Mouse (Mus musculus) A20 (cell line): Measurements from ENCODE around the gene Hpcal1.
A peak's percentile ranks its signal among the peaks of the same experiment; 100 is the strongest.

ENCODE experiments used
- DNase-seq: peaks from one replicate; pipeline ENCODE4 v3.0.0-alpha.2; 2011; ENCODE audit warnings: low read depth, low spot score

Gene Hpcal1

GRCm38 (mm10) chr12:17686116-17686515 lies 4.5 kb upstream of the Hpcal1 start:
- no peak for DNase-seq

GRCm38 (mm10) chr12:17688913-17689312 lies 1.7 kb upstream of the Hpcal1 start:
- DNase-seq: no peak

DNA sequence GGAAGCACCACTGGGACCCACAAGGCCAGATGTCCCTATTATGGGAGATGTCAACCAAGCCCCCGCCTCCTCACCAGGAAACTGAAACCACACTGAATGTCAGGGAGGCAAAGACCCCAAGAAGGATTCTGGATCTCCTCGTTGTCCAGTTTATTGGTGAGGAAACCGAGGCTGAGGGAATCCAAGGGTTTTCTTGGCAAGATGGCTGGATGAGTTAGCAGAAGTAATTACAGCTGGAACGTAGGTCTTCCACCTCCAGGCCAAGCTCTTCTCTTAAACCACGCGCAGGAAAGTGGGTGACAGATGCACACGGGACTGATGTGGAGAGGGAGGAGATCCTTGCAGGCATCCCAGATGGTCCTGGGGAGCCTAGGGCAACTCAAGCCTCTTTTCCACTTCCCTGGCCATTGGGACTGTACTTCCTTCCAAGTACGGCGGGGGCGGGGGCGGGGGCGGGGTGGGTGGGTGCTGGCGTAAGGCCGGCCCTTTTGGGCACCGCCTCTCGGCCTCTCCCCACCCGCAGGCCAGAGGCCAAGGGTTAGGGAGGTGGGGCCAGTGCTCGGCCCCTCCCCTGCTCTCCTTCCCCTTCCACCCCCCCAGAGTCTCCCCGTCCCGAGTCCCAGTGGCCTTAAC lies 609 bp upstream of the Hpcal1 start:
- peak; percentile 88 for DNase-seq

DNA sequence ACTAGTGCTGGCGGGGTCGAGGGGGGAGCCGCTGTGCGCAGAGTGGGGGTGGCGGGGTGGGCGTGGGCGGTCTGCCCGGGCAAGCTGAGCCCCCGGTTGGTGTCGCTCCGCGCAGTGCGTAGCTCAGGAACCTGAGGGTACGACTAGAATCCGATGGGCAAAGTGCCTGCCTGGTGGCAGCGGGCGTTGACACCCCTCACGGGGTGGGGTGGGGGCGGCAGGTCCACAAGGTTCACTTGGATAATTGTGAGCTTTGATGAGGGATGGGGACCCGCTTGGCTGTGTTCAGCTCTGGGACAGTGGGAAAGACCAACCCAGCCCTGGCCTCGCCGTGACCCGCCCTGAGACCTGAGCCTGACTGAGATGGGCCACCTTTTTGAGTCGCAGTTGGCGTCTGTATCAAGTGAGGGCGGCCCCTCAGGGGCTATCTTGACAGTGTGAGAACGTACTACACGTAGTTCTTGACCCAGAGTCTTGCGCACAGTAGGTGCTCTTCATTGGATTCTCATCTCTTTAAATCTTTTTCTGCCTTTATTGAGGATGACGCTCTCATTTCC lies 742 bp downstream of the Hpcal1 start:
- no peak for DNase-seq

- no peak for DNase-seq
Measured at GRCm38 (mm10) chr12:17691891-17692321, 1.2 kb downstream of the Hpcal1 start.

GRCm38 (mm10) chr12:17692356-17692755 lies 1.7 kb downstream of the Hpcal1 start:
- no peak for DNase-seq

DNA sequence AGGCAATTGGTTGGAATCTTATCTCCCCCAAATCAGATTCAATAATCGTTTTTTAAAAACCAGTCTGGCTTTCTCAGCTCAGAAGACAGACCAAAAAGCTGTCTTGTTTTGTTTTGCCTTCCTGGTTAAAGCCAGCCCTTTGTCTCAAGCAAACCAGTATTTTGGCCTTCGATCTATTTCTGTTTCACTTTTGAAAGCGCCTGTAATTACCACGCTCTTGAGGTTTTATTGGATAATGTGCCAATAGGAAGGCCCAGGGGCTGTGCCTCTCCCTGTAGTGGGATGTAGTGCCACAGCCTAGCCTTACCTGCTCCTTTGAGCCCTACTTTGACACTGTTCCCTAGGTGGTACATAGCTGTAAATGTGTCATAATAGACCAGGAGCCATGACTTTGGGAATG lies 2.3 kb downstream of the Hpcal1 start:
- no peak for DNase-seq

- peak; percentile 21 for DNase-seq
Measured at GRCm38 (mm10) chr12:17694589-17695115, 4.0 kb downstream of the Hpcal1 start.

DNA sequence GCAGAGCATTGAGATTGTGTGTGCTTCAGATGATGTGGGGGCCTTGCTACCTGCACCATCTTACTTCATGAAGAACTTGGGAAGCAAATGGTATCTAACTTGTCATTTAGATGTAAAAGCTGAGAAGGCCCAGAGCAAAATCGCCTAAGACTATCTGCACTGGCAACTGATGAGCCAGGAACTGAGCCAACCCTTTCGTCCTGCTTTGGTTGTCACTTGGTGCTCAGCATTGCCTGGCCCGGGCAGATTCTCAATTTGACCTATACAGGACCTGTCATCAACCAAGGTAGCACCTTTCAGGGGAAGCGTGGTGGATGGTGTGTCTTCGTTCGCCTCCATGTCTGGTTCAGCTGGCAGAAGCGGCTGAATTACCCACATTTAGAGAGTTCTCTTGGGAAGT lies 5.7 kb downstream of the Hpcal1 start:
- no peak for DNase-seq

GRCm38 (mm10) chr12:17698934-17699333 lies 8.3 kb downstream of the Hpcal1 start:
- DNase-seq: no peak

GRCm38 (mm10) chr12:17699480-17699879 lies 8.8 kb downstream of the Hpcal1 start:
- DNase-seq: no peak

DNA sequence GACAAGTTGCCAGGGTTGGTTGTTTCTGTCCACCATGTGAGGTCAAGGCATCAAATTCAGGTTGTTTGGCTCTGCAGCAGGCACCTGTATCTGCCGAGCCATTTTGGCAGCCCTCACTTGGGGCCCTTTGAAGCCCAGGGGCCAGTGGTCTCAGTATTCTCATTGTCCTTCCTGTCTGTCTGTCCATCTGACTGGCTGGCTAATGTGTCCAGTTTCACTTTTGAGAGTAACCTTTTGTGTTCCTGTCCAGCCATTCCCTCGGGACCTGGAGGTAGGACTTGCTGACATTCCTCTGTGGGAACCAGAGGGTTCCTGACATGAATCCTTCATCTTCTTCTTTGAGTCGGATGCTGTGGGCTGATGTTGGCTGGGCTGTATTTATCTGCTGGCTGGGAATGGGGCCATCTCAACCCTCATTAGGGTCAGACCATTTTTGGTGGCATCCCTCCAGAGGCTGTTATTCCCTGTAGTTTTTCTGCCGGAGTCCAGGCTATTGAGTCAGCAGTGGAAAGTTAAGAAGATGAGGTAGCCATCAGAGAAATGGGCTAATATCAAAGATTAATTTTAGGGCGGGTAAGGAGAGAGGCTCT lies 10.6 kb downstream of the Hpcal1 start:
- DNase-seq: no peak

- no peak for DNase-seq
Measured at GRCm38 (mm10) chr12:17701795-17702194, 11.1 kb downstream of the Hpcal1 start.

DNA sequence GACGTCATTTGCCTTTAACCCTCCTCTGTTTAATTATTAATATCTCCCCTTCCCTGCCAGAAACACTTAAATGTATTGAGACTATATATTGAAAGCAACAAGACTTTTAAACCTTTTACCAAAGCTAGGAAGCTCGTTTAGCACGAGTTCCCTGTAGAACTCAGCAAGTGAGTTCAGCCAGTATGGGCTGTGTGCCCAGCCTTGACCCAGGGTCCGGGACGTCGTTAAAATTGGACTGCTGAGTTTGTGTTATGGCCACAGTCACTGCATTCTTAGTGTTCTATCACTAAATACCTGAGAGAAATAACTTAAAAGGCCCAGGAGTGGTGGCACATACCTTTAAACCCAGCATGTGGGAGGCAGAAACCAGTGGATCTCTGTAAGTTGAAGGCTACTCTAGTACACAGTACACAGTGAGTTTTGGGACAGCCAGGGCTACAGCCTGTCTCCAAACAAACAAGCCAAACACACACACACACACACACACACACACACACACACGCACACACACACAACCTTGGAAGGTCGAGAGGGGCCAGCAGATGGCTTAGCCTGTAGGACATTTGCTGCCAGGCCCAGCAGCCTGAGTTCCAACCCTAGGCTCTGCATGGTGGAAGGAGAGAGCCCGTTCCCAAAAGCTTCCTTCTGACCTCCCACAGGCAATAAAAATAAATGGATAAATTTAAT lies 11.7 kb downstream of the Hpcal1 start:
- no peak for DNase-seq

DNA sequence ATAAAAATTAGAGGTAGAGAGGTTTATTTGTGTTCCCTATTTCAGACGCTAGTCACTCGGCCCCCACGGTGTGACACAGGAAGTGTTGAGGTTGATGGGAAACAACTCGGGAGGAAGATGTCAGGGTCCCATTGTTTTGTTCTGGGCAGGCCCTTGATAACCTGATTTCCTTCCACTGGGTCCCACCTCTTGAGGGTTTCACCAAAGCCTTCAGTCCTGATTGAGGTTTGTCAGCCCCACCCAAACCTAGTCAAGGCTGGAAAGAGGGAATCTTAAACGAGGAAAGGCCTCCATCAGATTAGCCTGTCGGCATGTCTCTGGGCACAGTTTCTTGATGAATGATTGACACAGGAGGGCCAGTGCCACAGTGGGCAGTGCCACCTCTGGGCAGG lies 12.3 kb downstream of the Hpcal1 start:
- DNase-seq: no peak

GRCm38 (mm10) chr12:17703866-17704265 lies 13.2 kb downstream of the Hpcal1 start:
- DNase-seq: no peak

GRCm38 (mm10) chr12:17707472-17707871 lies 16.8 kb downstream of the Hpcal1 start:
- no peak for DNase-seq

DNA sequence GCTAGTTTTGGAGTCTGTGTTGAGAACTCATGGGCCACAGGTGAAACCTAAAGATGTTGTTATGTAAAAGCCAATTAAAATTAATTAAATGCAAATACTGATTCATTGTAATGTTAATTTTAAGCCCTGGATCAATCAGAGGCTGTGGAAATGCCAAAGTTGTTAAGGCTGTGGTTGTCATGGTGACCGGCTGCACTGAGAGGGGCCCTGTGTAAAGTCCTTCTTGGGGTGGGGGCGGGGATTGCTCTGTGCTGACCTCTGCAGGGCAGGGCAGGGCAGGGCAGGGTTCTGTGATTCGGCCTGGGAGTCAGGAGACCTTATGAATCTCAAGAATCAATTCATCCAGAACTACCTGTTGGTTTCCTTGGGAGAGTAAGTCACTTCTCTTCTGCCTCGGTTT lies 18.8 kb downstream of the Hpcal1 start:
- DNase-seq: no peak

GRCm38 (mm10) chr12:17709926-17710746 lies 19.5 kb downstream of the Hpcal1 start:
- DNase-seq: no peak

- DNase-seq: no peak
Measured at GRCm38 (mm10) chr12:17710747-17711092, 20.1 kb downstream of the Hpcal1 start.

- DNase-seq: no peak
Measured at GRCm38 (mm10) chr12:17711731-17712388, 21.2 kb downstream of the Hpcal1 start.
